Mouse (Mus musculus) WW6 (cell line): ENCODE data around the gene Apela.
A peak's percentile ranks its signal among the peaks of the same experiment; 100 is the strongest.

Source experiments
- DNase-seq: peaks from one replicate; pipeline ENCODE4 v3.0.0-alpha.2; 2013; ENCODE audit warnings: low read depth, low spot score

The Apela gene

DNA sequence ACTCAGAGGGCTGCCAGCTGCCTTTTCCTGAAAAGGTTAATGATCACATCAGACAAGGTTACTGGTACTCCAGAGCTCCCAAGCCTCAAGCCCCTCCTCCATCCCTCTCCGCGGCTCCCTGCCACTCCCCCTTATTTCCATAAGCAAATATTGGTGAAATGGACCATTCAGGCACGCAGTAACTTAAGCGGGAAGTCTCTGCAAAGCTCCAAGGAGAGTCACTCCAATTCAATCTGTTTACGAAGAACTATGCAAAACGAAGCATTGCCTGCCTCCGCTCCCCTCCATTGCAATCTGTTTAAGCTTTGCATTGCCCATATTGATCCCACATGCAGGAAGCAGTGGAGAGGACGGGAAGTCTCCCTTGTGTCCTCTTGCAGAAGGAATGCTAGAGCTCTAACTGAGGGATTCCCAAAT lies at the start of gene Apela:
Apela (minus strand) TSS at position 220 of the 417 bp plus-strand sequence.
- no peak for DNase-seq

- no peak for DNase-seq
Measured at GRCm38 (mm10) chr8:65085680-65086079, 48.5 kb upstream of the Apela start.

GRCm38 (mm10) chr8:65080731-65081130 lies 43.6 kb upstream of the Apela start:
- DNase-seq, result no peak

GRCm38 (mm10) chr8:65074733-65075132 lies 37.6 kb upstream of the Apela start, which contains the start of gene Gm10663:
Gm10663 (plus strand) TSS chr8:65075033.
- DNase-seq, result no peak

DNA sequence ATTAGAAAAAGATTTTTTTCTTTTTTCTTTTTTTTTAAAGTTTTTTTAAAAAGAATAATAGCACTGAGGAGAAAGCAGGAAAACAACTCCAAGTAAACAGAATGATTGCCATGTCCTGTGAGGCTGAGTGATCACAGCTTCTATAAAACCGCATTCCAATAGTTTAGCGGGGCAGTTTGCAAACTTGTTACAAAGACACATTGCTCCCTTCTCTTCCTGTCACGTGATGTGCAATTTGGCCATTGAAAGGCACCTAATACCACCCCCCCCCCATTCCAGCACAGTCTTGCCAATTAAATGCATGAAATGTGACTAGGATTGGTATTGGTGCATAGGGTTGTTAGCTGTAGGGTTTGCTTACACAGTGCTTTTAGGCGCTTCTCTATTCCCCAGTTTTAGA lies 33.9 kb upstream of the Apela start:
- DNase-seq, result no peak

DNA sequence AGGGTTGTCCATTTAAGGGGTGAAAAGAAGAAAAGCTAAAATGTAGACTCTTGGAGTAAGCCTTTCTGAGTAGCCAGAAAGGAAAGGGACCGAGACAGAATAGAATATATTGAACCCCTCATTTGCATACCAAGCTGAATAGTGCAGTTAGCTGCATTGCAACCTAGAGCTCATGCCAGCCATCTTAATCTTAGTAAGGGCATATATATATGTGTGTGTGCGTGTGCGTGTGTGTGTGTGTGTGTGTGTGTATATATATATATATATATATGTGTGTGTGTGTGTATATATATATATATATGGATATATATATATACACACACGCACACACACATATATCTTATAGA lies 31.3 kb upstream of the Apela start:
- no peak for DNase-seq

DNA sequence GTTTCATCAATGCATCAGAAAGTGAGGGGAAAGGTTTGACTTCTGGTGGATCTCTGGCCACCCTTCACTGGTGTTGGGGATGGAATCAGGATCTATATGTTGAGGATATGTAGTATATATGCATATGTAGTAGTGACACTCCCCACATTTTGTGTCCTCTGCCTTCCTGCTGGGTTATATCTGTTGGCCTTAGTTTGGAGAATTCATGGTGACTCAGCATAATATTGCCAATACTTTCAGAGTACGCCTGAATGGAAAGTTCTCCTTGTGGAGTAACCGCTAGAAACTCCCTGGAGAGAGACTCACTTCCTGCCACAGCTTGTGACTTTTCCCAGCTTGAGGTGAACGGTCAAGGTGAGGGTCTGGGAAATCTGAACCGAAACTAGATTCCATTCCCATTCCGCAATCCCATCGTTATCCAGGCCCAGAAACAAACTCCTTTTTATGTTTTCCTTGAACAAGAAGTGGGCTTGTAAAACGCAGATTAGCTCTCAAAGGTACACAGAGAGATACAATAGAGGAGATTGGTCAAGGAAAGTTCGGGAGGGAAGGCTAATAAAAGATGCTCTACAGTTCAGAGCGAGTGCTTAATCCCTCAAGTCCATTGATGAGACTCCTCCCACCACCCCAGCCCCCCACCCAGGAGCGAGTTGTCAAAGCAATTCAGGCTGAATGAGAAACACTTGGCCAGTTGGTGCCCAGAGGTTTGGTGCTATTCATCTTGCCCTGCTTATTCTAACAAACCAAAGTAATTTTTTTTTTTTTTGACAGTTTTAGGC lies 30.7 kb upstream of the Apela start:
- no peak for DNase-seq

DNA sequence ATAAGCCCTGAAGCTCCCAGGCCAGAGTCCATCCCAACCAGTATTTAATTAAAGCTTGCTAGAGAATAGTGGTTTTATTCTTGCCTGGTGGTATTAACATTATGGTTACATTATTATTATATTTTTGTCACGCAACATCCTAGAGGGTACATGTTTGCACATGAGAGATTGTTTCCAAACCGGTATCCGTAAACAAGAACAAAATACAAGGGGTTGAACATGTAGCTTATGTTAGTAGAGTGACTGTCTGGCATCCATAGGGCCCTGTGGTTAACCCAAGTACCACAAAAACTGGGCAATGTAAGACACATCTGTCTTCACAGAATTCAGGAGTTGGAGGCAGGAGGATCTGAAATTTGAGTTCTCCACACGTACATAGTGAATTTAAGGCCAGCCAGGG lies 29.9 kb upstream of the Apela start:
- no peak for DNase-seq

- DNase-seq, result no peak
Measured at GRCm38 (mm10) chr8:65065622-65066021, 28.5 kb upstream of the Apela start.

DNA sequence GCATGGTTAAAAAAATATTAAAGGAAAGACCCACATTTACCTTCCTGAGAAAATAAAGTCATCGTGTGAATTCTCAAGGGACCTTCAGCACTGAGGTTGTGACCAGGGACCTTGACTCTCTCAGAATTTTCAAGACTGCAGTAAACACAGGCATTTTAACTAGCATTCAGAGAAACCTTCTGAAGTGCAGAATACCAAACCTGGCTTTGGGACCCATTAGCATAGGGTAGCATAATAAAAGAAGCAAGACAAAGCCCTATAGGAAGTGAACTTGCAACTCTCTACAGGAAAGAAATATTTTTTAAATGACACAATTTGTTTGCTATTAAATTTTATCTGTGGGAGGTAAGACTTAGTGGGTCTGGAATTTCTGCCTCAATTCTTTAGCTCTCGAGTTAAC lies 26.9 kb upstream of the Apela start:
- DNase-seq, result no peak

DNA sequence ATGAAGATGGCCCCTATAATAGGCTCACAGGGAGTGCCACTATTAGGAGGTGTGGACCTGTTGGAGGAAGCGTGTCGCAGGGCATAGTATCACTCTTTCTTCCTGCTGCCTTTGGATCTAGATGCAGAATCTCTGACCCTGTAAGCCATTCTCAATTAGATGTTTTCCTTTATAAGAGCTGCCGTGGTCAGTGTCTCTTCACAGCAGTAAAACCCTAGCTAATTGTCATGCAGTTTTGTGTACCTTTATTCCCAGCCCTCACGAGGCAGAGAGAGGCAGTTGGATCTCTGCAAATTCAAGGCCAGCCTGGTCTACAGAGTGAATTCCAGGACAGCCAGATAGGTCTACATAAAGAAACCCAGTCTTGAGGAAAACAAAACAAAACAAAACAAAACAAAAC lies 25.1 kb upstream of the Apela start:
- no peak for DNase-seq

- DNase-seq, result no peak
Measured at GRCm38 (mm10) chr8:65056722-65057121, 19.6 kb upstream of the Apela start.

DNA sequence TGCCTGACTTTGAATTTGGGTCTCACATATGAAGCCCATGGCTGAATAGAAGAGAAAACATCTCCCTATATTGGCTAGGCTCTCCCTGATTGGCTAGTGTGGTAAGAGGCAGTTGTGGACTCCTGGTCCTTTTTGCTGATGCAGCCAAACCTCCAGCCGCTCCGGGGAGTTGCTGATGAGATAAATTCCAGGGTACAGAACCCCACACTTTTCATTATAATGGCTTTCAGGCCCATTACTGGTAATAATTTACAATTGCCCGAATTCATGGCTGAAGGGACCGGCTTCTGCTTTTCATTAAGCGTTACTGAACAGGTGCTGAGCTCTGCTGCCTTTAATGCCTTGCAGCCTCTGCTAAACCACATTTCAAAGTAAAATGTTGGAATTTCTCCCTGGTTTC lies 16.8 kb upstream of the Apela start:
- no peak for DNase-seq

DNA sequence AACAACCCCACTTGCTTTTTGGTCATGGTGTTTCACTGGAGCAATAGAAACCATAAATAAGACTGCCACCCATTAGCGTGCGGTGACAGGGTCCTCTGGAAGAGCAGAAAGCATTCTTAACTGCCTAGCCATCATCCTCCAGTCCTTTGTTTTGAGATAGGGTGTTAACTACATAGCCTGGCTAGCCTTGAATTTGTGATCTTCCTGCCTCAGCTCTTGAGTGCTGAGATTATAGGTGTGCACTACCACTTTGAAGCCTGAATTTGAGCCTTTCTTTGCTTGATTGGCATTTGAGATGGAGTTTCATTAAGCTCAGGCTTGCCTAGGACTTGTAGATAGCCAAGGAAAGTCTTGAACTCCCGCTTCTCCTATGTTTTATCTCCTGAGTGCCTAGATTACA lies 16.4 kb upstream of the Apela start:
- DNase-seq, result no peak

DNA sequence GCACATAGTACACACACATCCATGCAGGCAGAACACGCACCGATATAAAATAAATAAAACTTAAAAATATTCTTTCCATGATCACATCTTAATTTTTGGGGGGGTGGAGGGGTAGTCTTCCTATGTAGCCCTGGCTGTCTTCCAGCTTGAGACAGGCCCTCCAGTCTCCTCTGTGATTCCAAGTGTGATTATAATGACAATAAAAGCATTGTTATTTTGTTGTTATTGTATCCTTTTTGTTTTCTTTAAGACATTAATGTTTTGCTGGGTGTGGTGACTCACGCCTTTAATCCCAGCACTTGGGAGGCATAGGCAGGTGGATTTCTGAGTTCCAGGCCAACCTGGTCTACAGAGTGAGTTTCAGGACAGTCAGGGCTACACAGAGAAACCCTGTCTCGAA lies 10.7 kb upstream of the Apela start:
- no peak for DNase-seq

GRCm38 (mm10) chr8:65047193-65047592 lies 10.1 kb upstream of the Apela start:
- DNase-seq, result no peak

DNA sequence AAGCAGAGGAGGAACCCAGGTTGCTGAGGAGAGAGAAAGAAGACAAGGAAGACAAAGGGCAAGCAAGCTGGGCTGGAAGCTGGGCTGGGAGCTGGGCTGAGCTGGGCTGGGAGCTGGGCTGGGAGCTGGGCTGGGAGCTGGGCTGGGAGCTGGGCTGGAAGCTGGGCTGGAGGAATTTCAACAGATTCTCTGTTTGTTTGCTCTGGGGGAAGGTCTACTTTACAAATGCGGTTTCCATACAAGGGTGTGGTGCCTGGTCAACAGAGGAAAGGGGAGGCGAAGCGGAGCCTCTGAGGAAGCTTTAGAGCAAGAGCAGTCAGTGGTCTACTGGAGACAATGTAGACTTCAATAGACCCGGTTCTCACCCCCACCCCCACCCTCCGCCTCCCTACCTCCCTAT lies 9.4 kb upstream of the Apela start:
- DNase-seq, result peak; percentile 77

DNA sequence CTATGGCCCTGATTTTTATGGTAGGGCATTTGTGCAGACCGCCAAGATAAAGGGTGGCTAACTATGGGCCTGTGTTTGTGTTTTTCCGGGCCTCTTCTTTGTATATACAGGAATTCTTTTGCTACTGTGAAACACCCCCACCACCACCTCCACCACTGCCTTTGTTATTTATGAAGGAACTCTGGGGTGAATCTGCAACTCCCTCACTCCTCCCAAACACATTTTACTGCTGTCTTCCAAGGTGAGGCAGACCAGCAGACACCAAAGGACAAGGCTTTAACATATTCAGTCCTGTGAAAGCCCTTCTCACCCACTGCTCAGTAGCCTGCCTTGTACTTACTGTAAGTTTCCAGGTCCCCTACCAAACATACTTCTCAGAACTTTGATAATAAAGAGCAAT lies 3.0 kb downstream of the Apela start:
- no peak for DNase-seq

- no peak for DNase-seq
Measured at GRCm38 (mm10) chr8:65033056-65033455, 4.1 kb downstream of the Apela start.

- DNase-seq, result no peak
Measured at GRCm38 (mm10) chr8:65032107-65032506, 5.0 kb downstream of the Apela start.

DNA sequence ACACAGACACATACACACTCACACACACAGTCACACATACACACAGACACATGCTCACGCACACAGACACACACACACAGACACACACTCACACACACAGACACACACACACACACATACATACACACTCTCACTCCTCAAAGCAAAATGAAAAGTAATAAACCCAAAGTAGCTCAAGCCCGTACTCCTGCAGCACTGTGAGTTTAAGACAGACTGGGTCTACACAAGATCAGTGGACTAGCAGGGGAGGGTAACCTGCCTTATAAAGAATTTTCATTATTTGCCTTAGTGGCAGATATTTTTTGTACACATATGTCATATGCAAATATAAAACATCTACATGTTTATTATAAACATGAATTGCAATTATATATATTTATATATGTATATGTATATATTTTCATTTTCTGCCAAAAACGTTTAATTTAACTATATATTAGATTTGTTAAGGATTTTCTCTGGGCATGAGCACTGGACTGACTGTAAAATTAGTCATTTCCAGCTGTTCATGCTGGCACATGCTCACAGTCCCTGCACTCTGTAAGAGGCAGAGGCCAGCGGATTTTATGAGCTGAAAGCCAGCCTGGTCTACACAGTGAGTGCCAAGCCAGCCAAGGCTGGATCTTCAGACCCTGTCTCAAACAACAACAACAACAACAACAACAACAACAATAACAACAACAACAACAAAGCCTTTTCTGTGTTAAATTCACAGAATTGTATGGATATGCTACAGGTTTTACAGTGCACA lies 6.2 kb downstream of the Apela start:
- DNase-seq, result no peak

DNA sequence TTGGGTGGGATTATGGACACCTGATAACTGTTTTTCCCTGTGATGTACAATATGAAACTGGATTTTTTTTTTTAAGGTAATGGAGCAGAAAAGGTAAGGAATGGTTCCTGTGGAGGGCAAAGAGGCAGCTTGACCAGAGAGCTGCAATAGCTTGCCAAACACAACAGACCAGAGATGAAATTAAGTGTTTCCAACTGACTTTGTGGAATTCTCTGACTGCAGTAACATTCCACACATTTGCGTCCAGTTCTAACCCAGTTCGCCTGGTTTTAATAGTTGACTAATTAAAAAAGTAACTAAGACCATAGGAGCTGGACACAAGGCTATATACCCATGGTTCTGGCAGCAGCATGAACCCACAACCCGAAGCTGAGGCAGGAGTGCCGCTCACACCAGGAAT lies 7.4 kb downstream of the Apela start:
- no peak for DNase-seq

DNA sequence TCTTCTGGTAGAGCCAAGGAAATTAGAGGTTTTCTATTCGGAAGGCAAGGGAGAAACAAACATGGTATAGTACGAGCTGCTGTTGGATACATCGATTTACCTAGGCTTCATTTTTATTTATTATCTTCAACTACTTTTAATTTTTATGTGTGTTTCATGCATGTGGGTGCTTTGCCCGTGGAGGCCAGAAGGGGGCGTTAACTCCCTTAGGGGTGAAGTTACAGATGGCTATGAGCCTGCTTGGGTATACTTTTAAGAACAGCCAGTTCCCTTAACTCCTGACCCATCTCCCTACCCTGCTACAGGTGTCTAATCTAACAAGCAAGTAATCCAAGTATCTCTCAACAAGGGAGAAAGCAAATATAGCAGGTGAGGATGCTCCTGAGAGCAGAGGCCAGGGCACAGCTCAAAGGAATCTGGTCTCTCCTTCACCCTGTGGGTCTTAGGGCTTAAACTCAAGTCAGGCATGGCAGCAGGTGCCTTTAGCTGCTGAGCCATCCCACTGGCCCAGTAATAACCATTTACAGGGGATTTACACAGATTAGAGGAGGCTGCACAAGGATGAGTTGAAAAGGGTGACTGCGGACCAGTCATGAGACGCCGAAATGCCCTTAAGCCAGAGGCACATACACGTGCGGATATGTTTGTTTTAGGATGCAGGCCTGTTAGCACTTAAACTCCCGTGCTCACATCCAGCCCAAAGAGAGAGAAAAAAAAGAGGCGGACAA lies 8.0 kb downstream of the Apela start:
- DNase-seq, result no peak
